Mouse (Mus musculus) stomach, postnatal 0 days (tissue): ENCODE data around the gene Rnf212.

Experiments
- CTCF ChIP-seq: IDR thresholded peaks from 2 replicates; pipeline ENCODE4 v1.5.1; 2016; ENCODE audit warnings: antibody characterized with exemption, low read depth, mild to moderate bottlenecking, moderate library complexity
- EP300 ChIP-seq: optimal IDR thresholded peaks from 2 replicates; pipeline ENCODE3; 2016; ENCODE audit warnings: antibody characterized with exemption

DNA sequence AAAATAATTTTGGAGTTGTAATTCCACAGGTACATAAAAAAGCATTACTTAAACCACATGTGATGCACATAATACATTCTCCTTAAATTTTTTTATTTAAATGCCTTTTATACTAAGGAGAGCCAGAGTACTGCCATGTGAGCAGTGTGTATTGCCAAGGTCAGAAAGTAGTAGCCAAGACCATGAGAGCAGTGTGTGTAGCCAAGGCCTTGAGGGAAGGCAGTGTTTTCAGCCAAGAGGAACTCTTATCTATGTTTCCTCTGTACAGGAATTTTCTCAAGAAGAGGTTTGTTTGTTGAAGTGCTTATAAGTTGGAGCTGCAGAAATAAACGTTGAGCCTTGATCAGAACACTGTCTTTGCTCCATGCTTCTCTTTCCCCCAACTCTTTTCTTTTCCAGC, 28.9 kb upstream of the Rnf212 start:
- TF ChIP-seq EP300, result no peak
- TF ChIP-seq CTCF, result no peak
